Comparison of ENCODE assay signal across 19 mouse cellular contexts in the genomic region with DNA sequence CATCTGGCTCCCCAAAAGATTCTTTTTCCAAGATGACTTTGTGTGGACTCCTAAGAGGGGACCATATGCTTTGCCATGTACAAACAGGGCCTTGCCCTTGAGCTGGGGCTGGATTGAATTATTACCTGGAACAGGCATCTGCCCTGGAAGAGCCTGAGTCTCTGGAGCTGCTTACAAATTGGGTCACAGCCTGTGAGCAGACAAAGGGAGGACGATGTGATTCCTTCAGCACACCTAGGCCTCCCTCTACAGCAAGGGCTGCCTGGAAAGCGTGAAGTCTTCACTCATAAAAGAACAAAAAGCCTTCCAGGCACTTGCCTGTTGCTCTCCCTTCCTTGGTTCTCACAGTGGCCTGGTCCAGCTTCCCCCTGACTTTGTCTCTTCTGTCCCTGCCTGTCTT.
"Had no signal": no experiment of that assay in that cellular context is flagged by ENCODE, and none has a peak within 500 bp of the region (broad histone marks: within the 10 kb centered on the region; RNA-seq: fewer than 3 reads in every experiment).

No protein-coding gene starts in this region.

- H3K4me2 ChIP-seq: kidney, embryonic 15.5 days; liver, embryonic 11.5 days; lung, embryonic 14.5 days; midbrain, embryonic 12.5 days; midbrain, embryonic 15.5 days; neural tube, embryonic 12.5 days; stomach, embryonic 15.5 days had no signal

- DNase-seq: kidney, postnatal 10 days; kidney, postnatal 36 days; layer of hippocampus, postnatal 36 days; liver, postnatal 0 days; lung, embryonic 14.5 days; retina, postnatal 1 day; right cerebral cortex, postnatal 25 days; spleen, adult 18-20 months; thymus, postnatal 25 days had no signal

- H3K4me1 ChIP-seq: kidney, embryonic 15.5 days; midbrain, embryonic 12.5 days; midbrain, embryonic 15.5 days; neural tube, embryonic 12.5 days; stomach, embryonic 15.5 days had no signal

- H3K9me3 ChIP-seq: midbrain, embryonic 12.5 days; midbrain, embryonic 15.5 days; neural tube, embryonic 12.5 days; stomach, embryonic 15.5 days had no signal

- ATAC-seq: liver, postnatal 0 days; lung, postnatal 0 days; midbrain, embryonic 15.5 days had no signal

- H3K36me3 ChIP-seq: kidney, embryonic 15.5 days; midbrain, embryonic 12.5 days; midbrain, embryonic 15.5 days; neural tube, embryonic 12.5 days; stomach, embryonic 15.5 days had no signal

- H3K27me3 ChIP-seq: kidney, embryonic 15.5 days; midbrain, embryonic 12.5 days; midbrain, embryonic 15.5 days; neural tube, embryonic 12.5 days; stomach, embryonic 15.5 days had no signal

- H3K9ac ChIP-seq: kidney, embryonic 15.5 days; liver, embryonic 14.5 days; liver, postnatal 0 days; lung, embryonic 14.5 days; midbrain, embryonic 12.5 days; midbrain, embryonic 15.5 days; neural tube, embryonic 12.5 days; stomach, embryonic 15.5 days had no signal

- H3K4me3 ChIP-seq: kidney, embryonic 15.5 days; left cerebral cortex, adult 2 months; midbrain, embryonic 12.5 days; midbrain, embryonic 15.5 days; neural tube, embryonic 12.5 days; stomach, embryonic 15.5 days had no signal

- H3K27ac ChIP-seq: kidney, embryonic 15.5 days; left cerebral cortex, adult 2 months; liver, embryonic 14.5 days; macrophage; midbrain, embryonic 12.5 days; midbrain, embryonic 15.5 days; neural tube, embryonic 12.5 days; stomach, embryonic 15.5 days had no signal
